Mouse (Mus musculus) layer of hippocampus, adult 9-10 months (tissue): ENCODE data around the gene Ramp3.

ENCODE experiments used
- DNase-seq: peaks from one replicate; pipeline ENCODE4 v3.0.0; 2022; ENCODE audit warnings: low spot score

The Ramp3 gene

DNA sequence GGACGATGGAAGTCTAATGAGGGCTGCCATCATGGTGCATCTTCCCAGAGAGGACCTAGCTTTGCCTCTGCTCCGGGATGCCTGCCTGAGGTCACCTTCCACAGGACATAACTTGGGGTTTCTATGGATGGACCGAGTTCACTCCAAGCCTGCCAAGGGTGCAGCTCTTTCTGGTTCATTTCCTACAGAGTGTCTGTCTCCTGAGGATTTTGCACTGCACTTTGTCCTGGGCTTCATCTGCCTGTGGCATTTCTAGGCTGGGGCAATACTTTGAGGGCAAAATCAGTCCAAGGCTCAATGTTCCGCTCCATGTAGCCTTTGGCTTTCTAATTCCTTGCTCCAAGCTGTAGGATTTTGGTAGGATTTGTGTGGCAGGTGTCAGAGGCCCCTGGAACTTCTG is 12.5 kb downstream of the Ramp3 start:
- no peak for DNase-seq

DNA sequence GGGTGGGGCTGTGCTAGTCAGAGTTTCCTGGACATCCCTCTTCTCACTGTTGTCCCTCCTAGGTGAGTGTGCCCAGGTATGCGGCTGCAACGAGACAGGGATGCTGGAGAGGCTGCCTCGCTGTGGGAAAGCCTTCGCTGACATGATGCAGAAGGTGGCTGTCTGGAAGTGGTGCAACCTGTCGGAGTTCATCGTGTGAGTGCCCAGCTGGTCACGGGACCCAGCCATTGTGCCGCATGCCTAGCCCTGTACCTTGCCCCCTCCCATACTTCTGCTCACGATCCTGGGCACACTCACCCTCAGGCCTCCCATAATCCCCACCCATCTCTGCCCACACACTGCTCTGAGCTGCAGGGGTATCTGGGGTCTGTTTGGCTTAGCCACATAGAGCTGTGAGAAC is 16.4 kb downstream of the Ramp3 start:
- DNase-seq, result no peak

DNA sequence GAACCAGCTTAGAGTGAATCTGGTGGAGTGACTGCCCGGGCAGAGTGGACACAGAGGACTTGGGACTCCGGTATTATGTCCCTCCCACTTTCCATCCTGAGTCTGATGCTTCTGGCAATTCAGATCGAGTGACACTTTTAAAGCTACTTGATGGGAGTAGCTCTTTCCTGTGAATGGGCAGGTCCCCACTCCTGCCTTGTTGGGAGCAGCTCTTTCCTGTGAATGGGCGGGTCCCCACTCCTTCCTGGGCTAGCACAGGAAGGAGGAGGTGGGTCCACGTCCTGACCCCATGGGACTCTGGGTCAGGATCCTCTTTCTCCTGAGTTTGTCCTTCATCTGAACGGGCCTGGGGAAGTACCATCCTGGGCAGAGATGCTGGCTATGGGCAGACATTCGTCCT is 17.1 kb downstream of the Ramp3 start:
- DNase-seq, result no peak

DNA sequence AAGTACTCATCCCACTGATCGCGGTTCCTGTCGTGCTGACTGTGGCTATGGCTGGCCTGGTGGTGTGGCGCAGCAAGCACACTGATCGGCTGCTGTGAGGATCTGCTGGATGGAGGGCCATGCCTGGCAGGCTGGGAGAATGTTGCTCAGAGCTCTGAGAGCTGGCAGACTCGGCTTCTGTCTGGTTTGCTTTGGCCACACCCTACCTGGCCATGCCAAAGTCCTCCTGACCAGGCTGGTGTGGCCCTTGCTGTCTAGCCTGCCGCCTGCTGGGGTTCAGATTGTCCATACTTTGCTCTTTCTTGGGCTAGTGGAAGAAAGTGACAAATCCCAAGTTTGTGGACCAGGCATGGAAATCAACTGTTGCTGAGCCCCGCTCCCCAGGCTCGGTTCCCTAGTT is 18.3 kb downstream of the Ramp3 start:
- DNase-seq, result no peak

DNA sequence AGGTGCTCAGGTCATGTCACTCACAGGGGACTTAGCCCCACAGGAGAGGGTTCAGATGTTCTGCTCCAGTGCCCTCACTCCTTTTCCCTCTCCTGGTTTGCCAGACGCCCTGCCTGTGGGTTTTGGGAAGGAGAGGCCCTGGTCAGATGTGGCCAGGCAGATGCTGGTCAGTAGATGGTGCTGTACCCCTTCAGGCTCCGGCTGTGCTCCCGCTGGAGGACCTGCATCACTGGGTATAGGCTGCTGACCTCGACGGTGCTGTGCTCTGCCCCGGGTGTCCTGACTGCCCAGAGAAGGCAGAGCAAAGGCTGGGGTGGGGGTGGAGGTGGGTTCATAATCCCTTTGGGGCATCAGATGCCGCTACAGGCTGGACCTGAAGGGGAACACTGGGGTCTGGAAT is 19.2 kb downstream of the Ramp3 start:
- no peak for DNase-seq

DNA sequence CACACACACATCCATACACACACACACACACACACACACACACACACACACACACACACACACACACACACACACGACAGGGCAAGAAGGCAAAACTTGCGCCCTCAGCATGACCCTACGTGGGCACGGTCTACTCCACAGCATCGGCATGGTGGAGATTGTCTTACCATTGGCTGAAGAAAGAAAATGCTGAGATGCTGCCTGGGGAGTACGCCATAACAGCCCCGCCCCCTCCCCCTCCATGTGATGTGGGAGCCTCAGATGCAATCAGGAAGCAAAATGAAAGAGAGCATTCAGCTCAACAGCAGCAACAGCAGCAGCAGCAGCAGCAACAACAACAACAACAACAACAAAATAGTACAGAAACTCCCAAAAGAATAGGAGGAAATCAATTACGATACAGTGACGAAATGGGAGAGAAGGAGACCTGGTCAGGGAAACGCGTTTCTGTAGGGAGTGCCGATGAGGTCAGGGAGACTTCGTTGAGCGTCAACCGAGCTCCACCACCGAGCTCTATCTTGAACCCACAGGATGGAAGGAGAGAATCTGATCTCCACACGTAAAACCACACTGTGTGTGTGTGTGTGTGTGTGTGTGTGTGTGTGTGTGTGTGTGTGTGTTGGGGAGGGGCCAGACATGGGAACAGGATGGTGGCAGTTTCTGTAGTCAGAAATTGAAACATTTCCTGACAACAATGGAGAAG is 21.5 kb downstream of the Ramp3 start:
- DNase-seq, result no peak

DNA sequence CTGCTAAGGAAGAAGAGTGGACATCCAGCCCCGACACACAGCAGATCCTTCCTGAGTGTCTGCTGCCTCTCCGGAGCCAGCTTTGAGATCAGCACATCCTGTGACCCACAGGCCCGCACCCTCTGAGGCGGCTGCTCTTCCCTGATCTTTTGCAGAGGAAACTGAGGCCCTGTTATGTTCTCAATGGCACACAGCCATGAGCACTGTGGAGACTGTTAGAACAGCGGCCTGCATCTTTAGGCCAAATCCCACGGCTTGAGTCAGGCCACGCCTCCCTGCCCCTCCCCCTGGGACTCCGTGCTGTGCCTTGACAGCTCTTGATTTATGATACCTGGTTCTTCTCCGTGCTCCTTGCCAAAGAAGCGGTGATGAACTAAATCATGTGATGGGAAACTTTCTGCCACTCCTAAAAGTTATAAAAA is 22.1 kb downstream of the Ramp3 start:
- DNase-seq, result no peak

DNA sequence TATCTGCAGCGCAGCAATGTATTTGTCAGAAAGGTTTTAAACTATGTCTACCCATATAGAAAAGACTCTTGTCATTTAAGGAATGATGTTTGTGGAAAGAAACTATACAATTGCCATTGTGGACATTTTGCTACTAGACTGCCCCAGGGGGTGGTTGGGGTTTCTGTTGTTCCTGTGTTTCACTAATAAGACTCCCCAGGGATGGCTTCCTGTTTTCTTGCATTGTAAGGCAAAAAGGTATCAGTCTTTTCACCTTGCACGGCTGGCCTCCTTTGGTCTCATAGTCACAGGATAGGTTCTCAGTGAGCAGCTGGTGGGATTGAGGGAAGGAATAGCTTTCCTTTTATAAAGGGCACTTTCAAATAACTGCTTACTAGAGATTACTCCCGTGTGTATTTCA is 26.4 kb downstream of the Ramp3 start:
- no peak for DNase-seq

DNA sequence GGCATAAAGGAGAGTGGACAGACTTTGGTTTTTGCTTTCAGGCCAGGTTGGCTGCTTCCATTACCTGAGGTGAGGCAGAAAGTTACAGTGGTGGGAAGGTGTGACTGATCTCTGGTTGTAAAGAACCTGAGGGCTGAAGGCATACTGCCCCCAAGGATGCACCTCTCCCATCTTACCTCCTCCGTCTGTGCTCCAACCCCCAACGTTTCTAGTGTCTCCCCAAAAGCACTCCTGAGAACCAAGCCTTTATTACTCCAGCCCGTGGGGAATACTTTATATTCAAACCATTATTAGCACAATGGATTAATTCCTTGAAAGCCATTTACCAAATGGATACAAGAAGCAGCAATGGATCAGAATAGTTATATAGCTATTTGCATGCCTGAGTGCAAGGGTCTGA is 30.6 kb downstream of the Ramp3 start:
- no peak for DNase-seq

DNA sequence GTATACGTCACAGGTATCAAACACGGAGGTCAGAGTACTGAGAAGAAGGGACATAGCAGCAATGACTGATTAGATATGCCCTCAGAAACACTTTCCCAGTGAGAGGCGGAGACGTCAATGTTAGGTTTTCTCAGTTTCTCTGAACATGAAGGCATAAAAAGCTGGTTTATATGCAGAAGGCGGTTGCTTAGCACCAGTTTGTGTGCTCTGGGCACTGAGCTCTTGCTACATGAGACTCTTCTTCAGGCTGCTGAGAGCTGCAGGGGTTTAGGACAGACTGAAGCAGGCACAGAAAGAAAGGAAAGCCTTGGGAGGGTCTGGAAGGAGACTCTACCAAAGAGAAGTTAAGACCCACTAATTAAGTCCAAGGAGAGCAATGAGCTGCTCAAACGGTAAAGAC is 34.0 kb downstream of the Ramp3 start:
- no peak for DNase-seq

DNA sequence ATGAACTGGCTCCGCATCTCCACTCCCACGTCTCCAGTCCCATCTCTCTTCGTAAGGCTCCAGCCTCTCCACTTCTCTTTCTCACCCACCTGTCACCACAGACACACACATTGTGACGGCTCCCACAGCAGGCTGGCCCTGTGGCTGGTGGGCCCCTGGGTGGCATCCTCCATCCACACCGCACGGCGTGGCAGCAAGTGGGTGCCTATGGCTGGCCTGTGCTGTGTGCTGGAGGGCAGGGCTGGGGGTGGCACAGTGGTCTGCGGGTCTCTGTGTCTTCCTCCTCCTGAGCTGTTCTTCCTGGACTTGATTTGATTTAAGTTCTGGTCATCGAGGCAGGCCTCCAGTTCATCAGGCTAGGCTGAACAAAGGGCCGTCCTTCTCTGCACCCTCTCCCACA is 35.8 kb downstream of the Ramp3 start:
- no peak for DNase-seq

DNA sequence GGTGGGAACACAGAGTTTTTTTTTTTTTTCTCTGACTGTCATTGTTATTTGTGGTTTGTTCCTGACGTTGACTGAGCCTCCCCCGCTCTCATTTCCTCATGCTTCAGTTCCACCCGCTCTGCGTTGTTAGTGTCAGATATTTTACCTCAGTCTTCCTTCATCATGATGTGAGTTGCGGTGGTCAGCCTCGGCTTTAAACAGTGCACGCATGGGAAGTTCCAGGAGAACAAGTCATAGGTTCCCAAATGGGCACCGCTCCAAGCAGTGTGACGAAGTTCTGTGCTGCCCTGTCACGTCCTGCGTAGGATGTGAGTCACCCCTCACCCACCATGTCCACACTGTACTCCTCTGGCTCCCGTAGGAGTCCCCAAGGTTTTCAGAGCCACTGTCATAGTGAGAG is 36.9 kb downstream of the Ramp3 start:
- no peak for DNase-seq

DNA sequence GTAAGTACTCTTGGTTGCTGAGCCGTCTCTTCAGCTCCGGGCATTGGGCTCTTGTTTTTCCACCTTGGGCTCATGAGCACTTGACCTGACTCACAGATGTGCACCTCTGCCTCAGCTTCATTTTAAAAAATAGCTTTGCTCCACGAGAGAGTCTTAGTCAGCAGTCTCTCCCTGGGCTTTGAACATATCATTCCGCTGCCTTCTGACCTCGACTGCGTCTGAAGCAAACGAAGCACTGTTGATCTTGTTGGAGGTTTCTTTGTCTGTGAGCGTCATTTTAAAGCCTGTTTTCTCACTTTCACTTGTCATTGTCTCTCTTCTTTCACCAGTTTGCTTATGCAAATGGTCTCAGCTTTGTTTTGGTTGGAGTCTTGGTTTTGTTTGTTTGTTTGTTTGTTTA is 38.2 kb downstream of the Ramp3 start:
- DNase-seq, result no peak

DNA sequence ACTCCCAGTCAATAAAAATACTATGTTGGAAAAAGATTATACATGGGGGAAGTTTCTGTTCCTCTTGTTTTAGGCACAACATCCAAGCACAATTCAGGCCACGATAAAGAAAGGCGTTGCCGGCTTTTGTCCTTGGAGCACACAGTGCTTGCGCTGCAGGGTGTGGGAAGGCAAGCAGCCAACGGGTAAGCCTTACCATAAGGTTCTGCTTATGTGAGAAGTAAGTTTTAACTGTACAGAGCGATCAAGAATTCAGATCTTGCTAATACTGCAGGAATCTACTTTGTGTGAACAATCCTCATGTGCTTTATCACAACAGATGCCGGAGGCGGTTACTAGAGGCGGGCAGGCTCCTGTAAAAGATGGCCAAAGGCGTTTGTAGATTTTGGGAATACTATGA is 39.4 kb downstream of the Ramp3 start:
- DNase-seq, result no peak

DNA sequence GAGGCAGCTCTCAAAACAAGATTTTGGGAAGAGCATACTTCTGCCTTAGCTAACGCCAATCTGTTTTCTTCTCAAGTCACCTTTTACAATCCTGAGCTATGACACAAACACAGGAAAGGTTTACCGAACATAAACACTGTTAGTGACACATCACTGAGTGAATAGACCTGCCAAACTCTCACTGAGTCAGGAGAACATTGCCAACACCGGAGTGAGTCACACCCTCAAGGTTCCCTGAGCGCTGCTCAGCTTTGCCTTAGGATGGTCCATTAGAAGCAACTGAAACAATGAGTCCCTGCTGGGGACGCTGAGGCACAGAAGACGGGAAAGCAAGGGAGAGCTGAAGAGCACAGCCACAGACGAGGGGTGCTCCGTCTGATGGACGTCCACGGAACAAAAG is 40.0 kb downstream of the Ramp3 start:
- no peak for DNase-seq

DNA sequence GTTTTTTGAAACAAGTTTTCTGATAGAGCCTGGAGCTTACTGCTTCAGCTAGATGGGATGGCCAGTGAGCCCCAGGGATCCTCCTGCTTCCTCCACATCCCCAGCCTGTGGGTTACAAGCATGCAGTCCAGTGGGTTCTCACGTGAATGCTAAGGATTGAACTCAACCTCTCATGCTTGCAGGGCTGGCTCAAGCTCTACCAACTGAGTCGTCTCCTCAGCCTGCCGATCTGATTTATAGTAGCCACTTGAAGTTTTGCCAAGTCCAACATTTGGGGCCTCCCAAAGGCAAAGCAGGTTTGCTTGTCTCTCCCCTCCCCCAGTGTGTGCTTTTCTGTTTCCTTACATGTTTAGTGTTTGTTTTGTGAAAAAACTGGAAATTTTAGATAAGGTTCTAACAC is 43.9 kb downstream of the Ramp3 start:
- no peak for DNase-seq

DNA sequence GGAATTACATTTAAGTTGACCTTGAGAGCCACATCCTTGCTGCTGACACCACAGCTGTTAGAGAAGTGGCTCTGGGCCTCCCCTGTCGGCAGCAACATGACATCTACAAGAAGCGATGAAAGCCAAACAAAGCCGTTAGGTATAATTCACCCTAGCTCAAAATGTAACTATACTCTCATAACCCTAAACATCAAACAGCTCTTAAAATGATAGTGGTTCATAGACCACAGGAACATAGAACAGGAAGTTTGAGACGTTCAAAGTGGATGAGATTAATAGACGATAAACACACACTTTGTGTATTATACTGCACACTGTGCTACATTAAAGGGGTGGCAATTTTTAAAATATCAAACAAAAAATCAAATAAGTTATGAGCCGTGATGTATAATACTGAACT is 46.5 kb downstream of the Ramp3 start:
- DNase-seq, result no peak

DNA sequence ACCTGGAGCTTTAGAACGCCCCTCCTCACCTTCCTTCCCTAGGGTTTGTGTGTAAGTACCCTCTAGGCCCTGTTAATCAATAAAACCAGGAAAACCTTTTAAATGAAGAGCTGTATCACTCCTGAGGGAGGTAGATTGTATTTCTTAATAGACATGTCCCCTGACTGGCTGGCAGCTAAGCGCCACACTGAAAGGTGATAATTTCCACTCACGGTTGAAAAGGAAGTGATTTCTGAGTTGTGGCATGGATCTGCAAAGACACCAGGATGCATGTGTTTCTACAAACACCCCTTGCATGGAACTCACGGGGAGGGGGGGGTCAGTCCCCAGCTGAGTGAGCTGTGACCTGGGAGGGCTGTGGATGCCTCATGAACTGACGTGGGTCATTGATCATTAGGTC is 47.2 kb downstream of the Ramp3 start:
- DNase-seq, result no peak

DNA sequence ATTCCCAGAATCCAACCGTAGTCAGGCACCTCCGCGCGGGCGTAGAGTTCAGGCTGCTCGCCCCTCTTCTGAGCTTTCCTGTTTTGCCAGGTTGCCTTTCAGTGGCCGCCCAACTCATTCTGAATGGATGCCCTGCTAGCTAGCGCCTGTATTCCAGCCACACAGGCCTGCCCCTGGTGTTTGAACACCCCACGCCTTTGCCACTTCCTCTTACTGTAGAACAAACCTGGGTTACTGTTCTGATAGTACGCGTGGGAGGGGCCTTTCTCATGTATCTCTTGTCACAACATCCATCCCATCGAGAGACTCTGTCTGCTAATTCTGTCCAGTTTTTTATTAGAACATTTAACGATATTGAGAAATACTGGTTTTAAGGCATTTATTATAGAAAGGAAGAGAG is 48.5 kb downstream of the Ramp3 start:
- DNase-seq, result no peak

DNA sequence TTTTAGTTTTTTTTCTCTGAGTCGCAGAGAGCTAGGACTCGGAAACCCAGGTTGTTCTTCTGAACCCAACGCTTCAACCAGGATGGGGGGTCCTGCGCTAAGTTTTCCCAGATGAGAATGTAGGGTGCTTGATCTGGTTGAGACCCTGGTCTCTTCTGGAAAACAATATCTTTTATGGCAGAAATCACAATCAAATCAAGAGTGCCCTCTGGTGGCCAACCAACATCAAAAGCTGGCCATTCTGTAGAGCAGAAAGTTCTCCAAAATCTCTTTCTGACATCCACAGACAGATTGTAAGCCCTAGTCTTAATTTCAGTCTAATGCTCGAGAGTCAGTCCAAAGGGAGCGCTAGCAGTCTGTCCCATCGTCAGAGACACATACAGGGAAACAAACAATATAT is 50.1 kb downstream of the Ramp3 start:
- no peak for DNase-seq

DNA sequence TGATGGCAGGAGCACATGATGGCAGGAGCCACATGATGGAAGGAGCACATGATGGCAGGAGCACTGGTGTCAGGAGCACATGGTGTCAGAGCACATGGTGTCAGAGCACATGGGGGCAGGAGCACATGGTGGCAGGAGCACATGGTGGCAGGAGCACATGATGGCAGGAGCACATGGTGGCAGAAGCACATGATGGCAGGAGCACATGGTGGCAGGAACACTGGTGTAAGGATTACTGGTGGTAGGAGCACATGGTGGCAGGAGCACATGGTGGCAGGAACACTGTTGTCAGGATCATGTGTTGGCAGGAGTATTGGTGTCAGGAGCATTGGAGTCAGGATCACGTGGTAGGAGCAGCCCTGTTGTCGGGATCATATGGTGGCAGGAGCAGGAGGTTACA is 52.1 kb downstream of the Ramp3 start:
- DNase-seq, result no peak

DNA sequence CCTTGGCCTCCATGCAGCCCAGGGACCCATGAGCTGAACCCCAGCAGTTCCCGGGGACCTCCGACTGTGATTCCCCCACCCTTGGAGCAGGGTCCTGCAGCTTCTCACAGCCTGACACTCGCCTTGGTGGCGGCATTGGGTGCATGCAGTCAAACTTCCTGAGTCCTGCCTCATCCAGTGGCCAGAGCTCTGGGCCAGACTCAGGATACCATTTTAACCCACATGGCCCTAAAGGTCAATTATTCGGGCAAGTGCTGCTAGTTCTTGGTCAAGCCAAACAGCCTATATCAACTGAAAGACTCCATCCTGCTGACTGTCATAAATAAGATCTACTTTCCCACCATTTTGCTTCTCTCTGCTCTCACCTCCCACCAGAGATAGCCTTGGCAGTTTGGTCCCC is 62.4 kb downstream of the Ramp3 start:
- DNase-seq, result no peak

DNA sequence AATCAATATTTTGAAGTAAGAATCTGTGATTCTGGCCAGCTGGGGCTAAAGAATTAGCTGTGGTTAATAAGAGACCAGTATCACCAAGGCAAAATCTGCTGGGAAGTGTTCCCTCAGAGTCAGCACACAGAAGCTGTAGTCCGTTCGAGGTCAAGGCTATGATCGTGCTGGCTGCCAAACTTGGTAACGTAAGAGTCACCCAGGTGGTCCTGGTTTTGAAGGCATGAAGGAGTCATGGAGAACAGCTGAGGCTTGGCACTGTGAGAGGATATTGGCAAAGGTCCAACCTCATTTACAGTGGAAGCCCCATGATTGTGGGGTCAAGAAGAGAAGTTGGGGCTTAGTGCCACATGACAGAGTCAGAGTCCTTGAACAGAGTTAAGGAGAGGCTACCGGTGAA is 68.6 kb downstream of the Ramp3 start:
- DNase-seq, result no peak
